23 mouse cellular contexts compared by ENCODE assay signal in the genomic region with DNA sequence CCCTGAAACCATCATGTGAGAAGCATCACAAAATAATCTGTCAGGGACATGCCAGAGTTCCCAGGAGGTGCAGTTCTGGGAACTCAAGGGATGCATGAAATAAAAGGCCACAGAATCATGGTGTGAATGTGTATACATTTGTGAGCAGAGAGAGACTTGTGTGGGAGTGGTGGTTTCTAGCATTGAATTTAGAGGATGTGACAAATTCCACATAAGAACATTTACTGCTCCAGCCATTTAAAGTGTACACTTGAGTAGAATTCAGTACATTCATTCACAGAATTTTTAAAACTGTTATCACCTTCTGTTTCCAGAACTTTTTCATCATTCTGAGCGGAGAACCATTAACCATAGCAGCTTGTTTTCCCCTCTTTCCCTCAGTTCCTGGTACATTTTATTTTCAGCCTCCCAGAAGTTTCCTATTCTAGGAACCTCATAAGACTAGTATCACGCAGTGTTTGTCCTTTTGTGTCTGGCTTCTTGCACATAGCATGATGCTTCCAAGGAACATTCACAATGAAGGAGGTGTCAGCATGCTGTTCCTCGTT.
A peak's percentile ranks its signal among the peaks of the same experiment; 100 is the strongest.
DNase-seq lines count a peak whose midpoint lies in the region; ATAC-seq and TF ChIP-seq lines count a peak whose summit lies in the region.
"Had no signal": no experiment of that assay in that cellular context is flagged by ENCODE, and none has a peak within 500 bp of the region (broad histone marks: within the 10 kb centered on the region; RNA-seq: fewer than 3 reads in every experiment).

No protein-coding gene starts in this region.

- ATAC-seq in frontal cortex, adult (ENCODE audit: low TSS enrichment) = peak; percentile 98
- ATAC-seq: forebrain, embryonic 14.5 days; forebrain, postnatal 0 days; hindbrain, embryonic 16.5 days; Patski had no signal

- no peak for TF ChIP-seq POLR2A in MEL (IDR thresholded peaks at IDR 0.05; ENCODE audit: control insufficient read depth in 1 of 2, insufficient read depth in 1 of 2, low read depth in 1 of 2, low read length in 2 of 2, poor library complexity in 1 of 2)

- no peak for TF ChIP-seq EP300 in MEL (IDR thresholded peaks at IDR 0.05; ENCODE audit: low read depth in 1 of 2, low read length in 2 of 2)

- no peaks in the 10 kb centered on the region for H3K9me3 ChIP-seq in MEL (replicated peaks; ENCODE audit: insufficient read depth, low read length)
- H3K9me3 ChIP-seq: heart, embryonic 12.5 days; heart, embryonic 15.5 days; hindbrain, embryonic 10.5 days; hindbrain, embryonic 13.5 days had no signal

- H3K27me3 ChIP-seq in MEL (ENCODE audit: control insufficient read depth in 1 of 2, insufficient read depth in 2 of 2, low read length in 2 of 2) = no peaks in the 10 kb centered on the region
- H3K27me3 ChIP-seq: heart, embryonic 12.5 days; heart, embryonic 15.5 days; hindbrain, embryonic 13.5 days had no signal

- H3K9ac ChIP-seq in MEL (ENCODE audit: control insufficient read depth, low read depth, low read length, poor library complexity, severe bottlenecking) = peak overlapping the region; percentile 46
- H3K9ac ChIP-seq: forebrain, postnatal 0 days; heart, embryonic 12.5 days; heart, embryonic 15.5 days; hindbrain, embryonic 13.5 days had no signal

- H3K27ac ChIP-seq in MEL (ENCODE audit: control insufficient read depth, low read depth, low read length) = peak overlapping the region; percentile 38; the same call in 1 of the 2 replicates
- H3K27ac ChIP-seq: heart, embryonic 15.5 days; hindbrain, embryonic 10.5 days; hindbrain, embryonic 13.5 days had no signal

- H3K4me3 ChIP-seq in MEL (ENCODE audit: control insufficient read depth in 1 of 2, insufficient read depth in 1 of 2, low read depth in 2 of 2, low read length in 2 of 2) = peak overlapping the region; percentile 15 to 51; a peak in 3 of 4 replicates
- H3K4me3 ChIP-seq: heart, embryonic 12.5 days; heart, embryonic 15.5 days; hindbrain, embryonic 10.5 days; hindbrain, embryonic 13.5 days had no signal

- no peak for DNase-seq in frontal cortex, postnatal 25 days (ENCODE audit: low spot score in 2 of 2)
- peak; percentile 7 to 58 for DNase-seq in left cerebral cortex, postnatal 14 days (ENCODE audit: low spot score in 2 of 2)
- DNase-seq in left cerebral cortex, postnatal 36 days (ENCODE audit: low spot score in 2 of 2) = no peak
- no peak for DNase-seq in MEL (ENCODE audit: low read depth, low spot score)
- DNase-seq in telencephalon, adult 2 months (ENCODE audit: low read depth, low spot score) = peak; percentile 55
- DNase-seq in cerebellum, adult 18-20 months = no peak
- DNase-seq: adrenal gland, adult 2 months; adrenal gland, postnatal 14 days; cerebellum, adult 11-12 months; cerebellum, postnatal 14 days; forebrain, postnatal 0 days; gastrocnemius, postnatal 25 days; heart, adult 18-20 months; heart, postnatal 10 days; heart, postnatal 36 days had no signal

- intact Hi-C loops in left cerebral cortex, postnatal 14 days (cut with DNase I) = no loop called here
- intact Hi-C loops in left cerebral cortex, postnatal 36 days (cut with DNase I) = no loop called here

- peaks cover 0 to 5% of the 10 kb centered on the region in 2 experiments; a peak in 2 of 4 replicates for H3K4me1 ChIP-seq in MEL (ENCODE audit: control insufficient read depth in 1 of 2, insufficient read depth in 2 of 2, low read length in 2 of 2)
- H3K4me1 ChIP-seq: heart, embryonic 12.5 days; heart, embryonic 15.5 days; hindbrain, embryonic 10.5 days; hindbrain, embryonic 13.5 days had no signal

- peaks cover 10 to 11% of the 10 kb centered on the region in 2 experiments for H3K36me3 ChIP-seq in MEL (ENCODE audit: control insufficient read depth in 1 of 2, insufficient read depth in 2 of 2, low read length in 2 of 2)
- H3K36me3 ChIP-seq: heart, embryonic 12.5 days; heart, embryonic 15.5 days; hindbrain, embryonic 10.5 days; hindbrain, embryonic 13.5 days had no signal

- no peak for TF ChIP-seq CTCF in MEL (IDR thresholded peaks at IDR 0.05 in 2 of 3, conservative IDR thresholded peaks at IDR 0.05 in 1 of 3; ENCODE audit: control insufficient read depth in 1 of 3, insufficient read depth in 1 of 3, low read depth in 2 of 3, low read length in 3 of 3, poor library complexity in 1 of 3, severe bottlenecking in 1 of 3)

- TF ChIP-seq RAD21 in MEL (IDR thresholded peaks at IDR 0.05; ENCODE audit: low read depth, low read length) = no peak

- peaks cover 9% of the 10 kb centered on the region for H3K79me2 ChIP-seq in MEL (ENCODE audit: control insufficient read depth, insufficient read depth, low read length, poor library complexity)

TF ChIP-seq in MEL, 35 proteins besides CTCF, POLR2A, EP300 and RAD21:
- no peak for TF ChIP-seq MAZ (IDR thresholded peaks at IDR 0.05; ENCODE audit: low read depth, low read length)
- no peak for TF ChIP-seq MAX (IDR thresholded peaks at IDR 0.05; ENCODE audit: low read length)
- no peak for TF ChIP-seq NRF1 (IDR thresholded peaks at IDR 0.05; ENCODE audit: insufficient read depth, low read depth, low read length, poor library complexity, severe bottlenecking)
- TF ChIP-seq E2F4 (IDR thresholded peaks at IDR 0.05; ENCODE audit: borderline replicate concordance, low read depth, low read length) = no peak
- TF ChIP-seq GABPA (IDR thresholded peaks at IDR 0.05; ENCODE audit: low read depth, low read length) = no peak
- no peak for TF ChIP-seq ZMIZ1 (IDR thresholded peaks at IDR 0.05; ENCODE audit: low read depth, low read length)
- no peak for TF ChIP-seq MYB (IDR thresholded peaks at IDR 0.05; ENCODE audit: low read depth, low read length)

Comparison
In these comparisons a context has a peak if more than half of its experiments do, and no peak if none do; other contexts are left out.
1. DNase-seq: peak in left cerebral cortex, postnatal 14 days (2 of 2) and telencephalon, adult 2 months (single experiment); none in frontal cortex, postnatal 25 days (0 of 2), left cerebral cortex, postnatal 36 days (0 of 2), MEL (single experiment) and cerebellum, adult 18-20 months (0 of 2).